Mouse (Mus musculus) testis, adult 2 months (tissue): ENCODE results near the gene Cdk12. TPM values are rescaled to one million over a fixed set of nuclear protein-coding genes. Genes with fewer than 3 reads are reported as not detected.

Source experiments
- H3K27ac ChIP-seq: fragments of 200-500 bp; 2 replicates; pipeline ENCODE4 v1.5.1; 2012; ENCODE audit warnings: low read depth, low read length; ENCODE audit not compliant: control insufficient read depth, insufficient read depth
- H3K27me3 ChIP-seq: fragments of 200-500 bp; 2 replicates; pipeline ENCODE4 v1.6.1; 2012; ENCODE audit warnings: mild to moderate bottlenecking, low read length, moderate library complexity; ENCODE audit not compliant: control insufficient read depth, insufficient read depth
- H3K36me3 ChIP-seq: fragments of 200-500 bp; 2 replicates; pipeline ENCODE4 v1.6.1; 2012; ENCODE audit warnings: mild to moderate bottlenecking, low read length; ENCODE audit not compliant: control insufficient read depth, insufficient read depth
- H3K4me1 ChIP-seq: fragments of 200-500 bp; 2 replicates; pipeline ENCODE4 v1.6.1; 2012; ENCODE audit warnings: low read length; ENCODE audit not compliant: control insufficient read depth, insufficient read depth
- H3K4me3 ChIP-seq: fragments of 200-500 bp; 2 replicates; pipeline ENCODE4 v1.5.1; 2012; ENCODE audit warnings: low read depth, mild to moderate bottlenecking, low read length, moderate library complexity, mixed read lengths; ENCODE audit not compliant: control insufficient read depth
- CTCF ChIP-seq: fragments of 200-500 bp; IDR thresholded peaks from 2 replicates; pipeline ENCODE4 v1.5.1; 2012; ENCODE audit warnings: low read depth, mild to moderate bottlenecking, inconsistent platforms, low read length, moderate library complexity; ENCODE audit not compliant: control insufficient read depth, insufficient read depth, insufficient replicate concordance
- POLR2A ChIP-seq: fragments of 200-500 bp; IDR thresholded peaks from 2 replicates; pipeline ENCODE4 v1.6.1; 2012; ENCODE audit warnings: low read depth, mild to moderate bottlenecking, inconsistent platforms, low read length, moderate library complexity; ENCODE audit not compliant: control insufficient read depth
- polyA plus RNA-seq: library from polyadenylated mRNA; depleted of rRNA; stranded (reverse); fragments of >200 nt; gene quantifications from 2 replicates; pipeline ENCODE4 v1.2.3, GENCODE M21; 2012

Cdk12 gene
- polyA plus RNA-seq, 1 experiment: 17.6 TPM

- Histone ChIP-seq H3K27ac (no peak overlapping the region), H3K36me3 (no peaks in the 10 kb centered on the region), H3K27me3 (peaks cover 3% of the 10 kb centered on the region), H3K4me3 (no peak overlapping the region), H3K4me1 (peaks cover 6% of the 10 kb centered on the region)
- TF ChIP-seq POLR2A (no peak), CTCF (no peak)
These were observed 116.7 kb downstream of the Cdk12 start for GRCm38 (mm10) chr11:98319544-98319943.

- peaks cover 3% of the 10 kb centered on the region for H3K27me3 ChIP-seq
- no peak overlapping the region for H3K27ac ChIP-seq
- H3K4me1 ChIP-seq: peaks cover 6% of the 10 kb centered on the region
- no peak overlapping the region for H3K4me3 ChIP-seq
- TF ChIP-seq CTCF: no peak
- no peaks in the 10 kb centered on the region for H3K36me3 ChIP-seq
These were observed 117.1 kb downstream of the Cdk12 start for GRCm38 (mm10) chr11:98319944-98320343.

- Histone ChIP-seq H3K27ac (no peak overlapping the region), H3K4me3 (no peak overlapping the region), H3K4me1 (peaks cover 6% of the 10 kb centered on the region), H3K27me3 (peaks cover 3% of the 10 kb centered on the region), H3K36me3 (no peaks in the 10 kb centered on the region)
- no peak for TF ChIP-seq CTCF
- TF ChIP-seq POLR2A: no peak
These were observed 117.5 kb downstream of the Cdk12 start for GRCm38 (mm10) chr11:98320381-98320780.

GRCm38 (mm10) chr11:98320806-98321676 lies 118.2 kb downstream of the Cdk12 start:
- H3K36me3 ChIP-seq: no peaks in the 10 kb centered on the region
- TF ChIP-seq POLR2A: no peak
- no peak for TF ChIP-seq CTCF
- H3K4me1 ChIP-seq: peaks cover 8% of the 10 kb centered on the region
- peaks cover 3% of the 10 kb centered on the region for H3K27me3 ChIP-seq
- no peak overlapping the region for H3K27ac ChIP-seq
- no peak overlapping the region for H3K4me3 ChIP-seq

- H3K4me3 ChIP-seq: no peak overlapping the region
- H3K36me3 ChIP-seq: no peaks in the 10 kb centered on the region
- H3K27ac ChIP-seq: no peak overlapping the region
- peaks cover 8% of the 10 kb centered on the region for H3K4me1 ChIP-seq
- H3K27me3 ChIP-seq: peaks cover 3% of the 10 kb centered on the region
- TF ChIP-seq POLR2A (no peak), CTCF (no peak)
These were observed 118.8 kb downstream of the Cdk12 start for GRCm38 (mm10) chr11:98321677-98322003.

GRCm38 (mm10) chr11:98322159-98322558 lies 119.3 kb downstream of the Cdk12 start:
- Histone ChIP-seq H3K27ac (no peak overlapping the region), H3K27me3 (peaks cover 3% of the 10 kb centered on the region), H3K4me3 (no peak overlapping the region), H3K4me1 (peaks cover 9% of the 10 kb centered on the region), H3K36me3 (no peaks in the 10 kb centered on the region)
- no peak for TF ChIP-seq POLR2A
- no peak for TF ChIP-seq CTCF

- Histone ChIP-seq H3K4me1 (peaks cover 13% of the 10 kb centered on the region), H3K4me3 (no peak overlapping the region), H3K27me3 (peaks cover 3% of the 10 kb centered on the region), H3K36me3 (no peaks in the 10 kb centered on the region), H3K27ac (no peak overlapping the region)
- TF ChIP-seq POLR2A (no peak), CTCF (no peak)
These were observed 120.4 kb downstream of the Cdk12 start for GRCm38 (mm10) chr11:98323136-98323866.
